Mouse (Mus musculus): Measurements from ENCODE around the gene Ptprn. TPM values are rescaled to one million over a fixed set of nuclear protein-coding genes. Genes with fewer than 3 reads are reported as not detected.

The Ptprn gene
- total and polyA plus RNA-seq, 3 experiments: not detected

GRCm38 (mm10) chr1:75292476-75293330, 28.4 kb upstream of the Ptprn start:
- H3K9ac ChIP-seq (ENCODE audit: insufficient read depth, low read depth): no peak overlapping the region
- DNase-seq (ENCODE audit: extremely low read depth): no peak
- H3K27ac ChIP-seq (ENCODE audit: insufficient read depth, low read depth): no peak overlapping the region
- H3K79me2 ChIP-seq (replicated peaks; ENCODE audit: control insufficient read depth, extremely low read depth, insufficient read depth, poor library complexity, severe bottlenecking): no peaks in the 10 kb centered on the region
- dilution Hi-C loops (cut with MboI; ENCODE audit: extremely low pct_ligation_motif_present, extremely low pct_unique_long_range_greater_than_20kb, low sequenced_read_pairs) (no loop called here), in situ Hi-C loops (cut with MboI; ENCODE audit: low pct_ligation_motif_present, low pct_unique_long_range_greater_than_20kb, low sequenced_read_pairs) (no loop called here)
- H3K4me2 ChIP-seq (ENCODE audit: insufficient read depth, low read depth, poor library complexity, severe bottlenecking): no peak overlapping the region
- H3K36me3 ChIP-seq (replicated peaks in 1 of 2; ENCODE audit: control insufficient read depth in 1 of 2, insufficient read depth in 1 of 2, low read length in 1 of 2): no peaks in the 10 kb centered on the region
- TF ChIP-seq MAZ (IDR thresholded peaks at IDR 0.05; ENCODE audit: low read depth, low read length): no peak
- TF ChIP-seq TBP (conservative IDR thresholded peaks at IDR 0.05; ENCODE audit: low read depth, low read length): no peak
- TF ChIP-seq MYC (IDR thresholded peaks at IDR 0.05; ENCODE audit: low read depth, low read length): no peak
- no peak for TF ChIP-seq JUN (IDR thresholded peaks at IDR 0.05; ENCODE audit: insufficient read depth, low read depth, low read length)
- no peak for TF ChIP-seq CHD1 (IDR thresholded peaks at IDR 0.05; ENCODE audit: low read depth, low read length)
- no peaks in the 10 kb centered on the region for H3K9me3 ChIP-seq (replicated peaks; ENCODE audit: low read length)
- H3K4me1 ChIP-seq (ENCODE audit: control insufficient read depth in 1 of 2, insufficient read depth in 2 of 2): 0 out of 4 replicates have a peak, but pooled peaks cover 0 to 4% of the 10 kb centered on the region in 2 experiments
- no peak overlapping the region for H3K4me3 ChIP-seq (replicated peaks in 1 of 3; ENCODE audit: low read depth in 2 of 3, low read length in 2 of 3, poor library complexity in 1 of 3)
- H3K27me3 ChIP-seq (replicated peaks): peaks cover 39% of the 10 kb centered on the region

GRCm38 (mm10) chr1:75291321-75291720, 27.0 kb upstream of the Ptprn start:
- dilution Hi-C loops (cut with MboI; ENCODE audit: extremely low pct_ligation_motif_present, extremely low pct_unique_long_range_greater_than_20kb, low sequenced_read_pairs): no loop called here
- H3K79me2 ChIP-seq (replicated peaks; ENCODE audit: control insufficient read depth, extremely low read depth, insufficient read depth, poor library complexity, severe bottlenecking): no peaks in the 10 kb centered on the region
- H3K9ac ChIP-seq (ENCODE audit: insufficient read depth, low read depth): no peak overlapping the region
- peaks cover 50% of the 10 kb centered on the region for H3K27me3 ChIP-seq (replicated peaks)
- no peak for DNase-seq (ENCODE audit: extremely low read depth)
- TF ChIP-seq MAX (IDR thresholded peaks at IDR 0.05; ENCODE audit: low read length) (no peak), CHD1 (IDR thresholded peaks at IDR 0.05; ENCODE audit: low read depth, low read length) (no peak)
- no peaks in the 10 kb centered on the region for H3K36me3 ChIP-seq (replicated peaks in 1 of 2; ENCODE audit: control insufficient read depth in 1 of 2, insufficient read depth in 1 of 2, low read length in 1 of 2)
- 0 out of 4 replicates have a peak, but pooled peaks cover 0 to 4% of the 10 kb centered on the region in 2 experiments for H3K4me1 ChIP-seq (ENCODE audit: control insufficient read depth in 1 of 2, insufficient read depth in 2 of 2)
- in situ Hi-C loops (cut with MboI; ENCODE audit: low pct_ligation_motif_present, low pct_unique_long_range_greater_than_20kb, low sequenced_read_pairs): no loop called here
- no peak overlapping the region for H3K4me2 ChIP-seq (ENCODE audit: insufficient read depth, low read depth, poor library complexity, severe bottlenecking)
- H3K9me3 ChIP-seq (replicated peaks; ENCODE audit: low read length): no peaks in the 10 kb centered on the region
- no peak overlapping the region for H3K27ac ChIP-seq (ENCODE audit: insufficient read depth, low read depth)
- H3K4me3 ChIP-seq (replicated peaks in 1 of 3; ENCODE audit: low read depth in 2 of 3, low read length in 2 of 3, poor library complexity in 1 of 3): no peak overlapping the region

- peaks cover 55% of the 10 kb centered on the region for H3K27me3 ChIP-seq (replicated peaks)
- in situ Hi-C loops (cut with MboI; ENCODE audit: low pct_ligation_motif_present, low pct_unique_long_range_greater_than_20kb, low sequenced_read_pairs) (no loop called here), dilution Hi-C loops (cut with MboI; ENCODE audit: extremely low pct_ligation_motif_present, extremely low pct_unique_long_range_greater_than_20kb, low sequenced_read_pairs) (no loop called here)
- no peak overlapping the region for H3K4me2 ChIP-seq (ENCODE audit: insufficient read depth, low read depth, poor library complexity, severe bottlenecking)
- 0 out of 4 replicates have a peak, but pooled peaks cover 0 to 4% of the 10 kb centered on the region in 2 experiments for H3K4me1 ChIP-seq (ENCODE audit: control insufficient read depth in 1 of 2, insufficient read depth in 2 of 2)
- H3K9me3 ChIP-seq (replicated peaks; ENCODE audit: low read length): no peaks in the 10 kb centered on the region
- peak; percentile 15 for DNase-seq (ENCODE audit: extremely low read depth)
- no peak overlapping the region for H3K4me3 ChIP-seq (replicated peaks in 1 of 3; ENCODE audit: low read depth in 2 of 3, low read length in 2 of 3, poor library complexity in 1 of 3)
- no peak overlapping the region for H3K9ac ChIP-seq (ENCODE audit: insufficient read depth, low read depth)
- TF ChIP-seq CTCF (conservative IDR thresholded peaks at IDR 0.05 in 1 of 2, IDR thresholded peaks at IDR 0.05 in 1 of 2; ENCODE audit: low read depth in 2 of 2, low read length in 2 of 2) (peak in 1 of 2 experiments; percentile 62; a peak in 2 of 4 replicates), SMC3 (IDR thresholded peaks at IDR 0.05; ENCODE audit: low read depth, low read length) (peak; percentile 52), ZNF384 (IDR thresholded peaks at IDR 0.05; ENCODE audit: low read depth, low read length) (0 out of 2 replicates have a peak, but pooled peaks have one; percentile 43), ZMIZ1 (IDR thresholded peaks at IDR 0.05; ENCODE audit: low read depth, low read length) (no peak), UBTF (IDR thresholded peaks at IDR 0.05; ENCODE audit: low read depth, low read length) (no peak), RAD21 (IDR thresholded peaks at IDR 0.05; ENCODE audit: low read depth, low read length) (peak; percentile 51)
- H3K79me2 ChIP-seq (replicated peaks; ENCODE audit: control insufficient read depth, extremely low read depth, insufficient read depth, poor library complexity, severe bottlenecking): no peaks in the 10 kb centered on the region
- H3K27ac ChIP-seq (ENCODE audit: insufficient read depth, low read depth): no peak overlapping the region
- no peaks in the 10 kb centered on the region for H3K36me3 ChIP-seq (replicated peaks in 1 of 2; ENCODE audit: control insufficient read depth in 1 of 2, insufficient read depth in 1 of 2, low read length in 1 of 2)
These were observed 26.3 kb upstream of the Ptprn start for GRCm38 (mm10) chr1:75290582-75290981.
